Mouse (Mus musculus): ENCODE results near the gene Myl10. TPM values are rescaled to one million over a fixed set of nuclear protein-coding genes. Genes with fewer than 3 reads are reported as not detected.

Gene Myl10
- polyA plus RNA-seq, 1 experiment from 2014 or later, result not detected

GRCm38 (mm10) chr5:136696516-136696915 is 3.6 kb downstream of the Myl10 start:
- ATAC-seq (ENCODE audit: insufficient read depth, low FRiP score, low TSS enrichment) (no peak), DNase-seq (ENCODE audit: low spot score) (no peak)
- 68% methylated on average over 5 of the region's 5 CpGs for WGBS
- Histone ChIP-seq H3K9me3 (ENCODE audit: control insufficient read depth, low read length) (no peaks in the 10 kb centered on the region), H3K4me1 (ENCODE audit: control insufficient read depth, insufficient read depth, low read length) (no peaks in the 10 kb centered on the region), H3K27me3 (ENCODE audit: control insufficient read depth, insufficient read depth, low read length) (no peaks in the 10 kb centered on the region), H3K9ac (ENCODE audit: low read length) (no peak overlapping the region), H3K36me3 (ENCODE audit: control insufficient read depth, insufficient read depth, low read length) (no peaks in the 10 kb centered on the region), H3K27ac (ENCODE audit: low read depth, low read length) (no peak overlapping the region), H3K4me2 (ENCODE audit: low read depth) (no peak overlapping the region), H3K4me3 (ENCODE audit: low read depth, low read length) (no peak overlapping the region)

GRCm38 (mm10) chr5:136697618-136698017 is 4.7 kb downstream of the Myl10 start:
- Histone ChIP-seq H3K27me3 (ENCODE audit: control insufficient read depth, insufficient read depth, low read length) (no peaks in the 10 kb centered on the region), H3K4me3 (ENCODE audit: low read depth, low read length) (no peak overlapping the region), H3K27ac (ENCODE audit: low read depth, low read length) (no peak overlapping the region), H3K36me3 (ENCODE audit: control insufficient read depth, insufficient read depth, low read length) (no peaks in the 10 kb centered on the region), H3K9ac (ENCODE audit: low read length) (no peak overlapping the region), H3K9me3 (ENCODE audit: control insufficient read depth, low read length) (no peaks in the 10 kb centered on the region), H3K4me2 (ENCODE audit: low read depth) (no peak overlapping the region), H3K4me1 (ENCODE audit: control insufficient read depth, insufficient read depth, low read length) (no peaks in the 10 kb centered on the region)
- no peak for DNase-seq (ENCODE audit: low spot score)
- 76% methylated on average over 9 of the region's 9 CpGs for WGBS
- no peak for ATAC-seq (ENCODE audit: insufficient read depth, low FRiP score, low TSS enrichment)

- DNase-seq (ENCODE audit: low spot score) (no peak), ATAC-seq (ENCODE audit: insufficient read depth, low FRiP score, low TSS enrichment) (no peak)
- Histone ChIP-seq H3K27me3 (ENCODE audit: control insufficient read depth, insufficient read depth, low read length) (no peaks in the 10 kb centered on the region), H3K9ac (ENCODE audit: low read length) (no peak overlapping the region), H3K36me3 (ENCODE audit: control insufficient read depth, insufficient read depth, low read length) (no peaks in the 10 kb centered on the region), H3K4me1 (ENCODE audit: control insufficient read depth, insufficient read depth, low read length) (no peaks in the 10 kb centered on the region), H3K4me3 (ENCODE audit: low read depth, low read length) (no peak overlapping the region), H3K9me3 (ENCODE audit: control insufficient read depth, low read length) (no peaks in the 10 kb centered on the region), H3K4me2 (ENCODE audit: low read depth) (no peak overlapping the region), H3K27ac (ENCODE audit: low read depth, low read length) (no peak overlapping the region)
- WGBS, result 82% methylated on average over 3 of the region's 3 CpGs
These were observed 9.3 kb downstream of the Myl10 start for GRCm38 (mm10) chr5:136702159-136702725.

- no peaks in the 10 kb centered on the region for H3K27me3 ChIP-seq (ENCODE audit: control insufficient read depth, insufficient read depth, low read length)
- no peak for ATAC-seq (ENCODE audit: insufficient read depth, low FRiP score, low TSS enrichment)
- WGBS, result 38% methylated on average over 3 of the region's 3 CpGs
These were observed 10.8 kb downstream of the Myl10 start for GRCm38 (mm10) chr5:136703751-136704150.

GRCm38 (mm10) chr5:136704151-136704550 is 11.2 kb downstream of the Myl10 start:
- no peaks in the 10 kb centered on the region for H3K4me1 ChIP-seq (ENCODE audit: control insufficient read depth, insufficient read depth, low read length)
- ATAC-seq (ENCODE audit: insufficient read depth, low FRiP score, low TSS enrichment) (no peak), DNase-seq (ENCODE audit: low spot score) (no peak)
- WGBS, result 81% methylated on average over 8 of the region's 8 CpGs
- H3K9ac ChIP-seq (ENCODE audit: low read length), result no peak overlapping the region
- no peak overlapping the region for H3K4me2 ChIP-seq (ENCODE audit: low read depth)
- no peak overlapping the region for H3K4me3 ChIP-seq (ENCODE audit: low read depth, low read length)
- no peaks in the 10 kb centered on the region for H3K36me3 ChIP-seq (ENCODE audit: control insufficient read depth, insufficient read depth, low read length)
- no peaks in the 10 kb centered on the region for H3K27me3 ChIP-seq (ENCODE audit: control insufficient read depth, insufficient read depth, low read length)
- H3K9me3 ChIP-seq (ENCODE audit: control insufficient read depth, low read length), result no peaks in the 10 kb centered on the region
- no peak overlapping the region for H3K27ac ChIP-seq (ENCODE audit: low read depth, low read length)

More at GRCm38 (mm10) chr5:136703751-136704150, 10.8 kb downstream of the Myl10 start:
- H3K4me1 ChIP-seq (ENCODE audit: control insufficient read depth, insufficient read depth, low read length), result no peaks in the 10 kb centered on the region
- H3K4me2 ChIP-seq (ENCODE audit: low read depth), result no peak overlapping the region
- no peak overlapping the region for H3K27ac ChIP-seq (ENCODE audit: low read depth, low read length)
- H3K36me3 ChIP-seq (ENCODE audit: control insufficient read depth, insufficient read depth, low read length), result no peaks in the 10 kb centered on the region
- H3K9me3 ChIP-seq (ENCODE audit: control insufficient read depth, low read length), result no peaks in the 10 kb centered on the region
- H3K9ac ChIP-seq (ENCODE audit: low read length), result no peak overlapping the region
- H3K4me3 ChIP-seq (ENCODE audit: low read depth, low read length), result no peak overlapping the region
- peak; percentile 53 for DNase-seq (ENCODE audit: low spot score)

- Histone ChIP-seq H3K9ac (ENCODE audit: low read length) (no peak overlapping the region), H3K36me3 (ENCODE audit: control insufficient read depth, insufficient read depth, low read length) (no peaks in the 10 kb centered on the region), H3K4me1 (ENCODE audit: control insufficient read depth, insufficient read depth, low read length) (no peaks in the 10 kb centered on the region), H3K9me3 (ENCODE audit: control insufficient read depth, low read length) (no peaks in the 10 kb centered on the region), H3K27me3 (ENCODE audit: control insufficient read depth, insufficient read depth, low read length) (no peaks in the 10 kb centered on the region), H3K4me2 (ENCODE audit: low read depth) (no peak overlapping the region), H3K4me3 (ENCODE audit: low read depth, low read length) (no peak overlapping the region), H3K27ac (ENCODE audit: low read depth, low read length) (no peak overlapping the region)
- DNase-seq (ENCODE audit: low spot score) (no peak), ATAC-seq (ENCODE audit: insufficient read depth, low FRiP score, low TSS enrichment) (no peak)
- 96% methylated on average over 3 of the region's 3 CpGs for WGBS
These were observed 12.6 kb downstream of the Myl10 start for GRCm38 (mm10) chr5:136705532-136705931.

- Histone ChIP-seq H3K36me3 (ENCODE audit: control insufficient read depth, insufficient read depth, low read length) (no peaks in the 10 kb centered on the region), H3K27me3 (ENCODE audit: control insufficient read depth, insufficient read depth, low read length) (no peaks in the 10 kb centered on the region), H3K9me3 (ENCODE audit: control insufficient read depth, low read length) (no peaks in the 10 kb centered on the region), H3K9ac (ENCODE audit: low read length) (no peak overlapping the region), H3K4me2 (ENCODE audit: low read depth) (no peak overlapping the region), H3K4me3 (ENCODE audit: low read depth, low read length) (no peak overlapping the region), H3K27ac (ENCODE audit: low read depth, low read length) (no peak overlapping the region), H3K4me1 (ENCODE audit: control insufficient read depth, insufficient read depth, low read length) (no peaks in the 10 kb centered on the region)
- ATAC-seq (ENCODE audit: insufficient read depth, low FRiP score, low TSS enrichment), result no peak
- peak; percentile 86 for DNase-seq (ENCODE audit: low spot score)
- WGBS, result 3% methylated on average over 9 of the region's 9 CpGs
These were observed 13.9 kb downstream of the Myl10 start for GRCm38 (mm10) chr5:136706803-136707202.

- WGBS, result 84% methylated on average over 12 of the region's 12 CpGs
- Histone ChIP-seq H3K4me1 (ENCODE audit: control insufficient read depth, insufficient read depth, low read length) (no peaks in the 10 kb centered on the region), H3K36me3 (ENCODE audit: control insufficient read depth, insufficient read depth, low read length) (no peaks in the 10 kb centered on the region)
These were observed 15.2 kb downstream of the Myl10 start for GRCm38 (mm10) chr5:136708116-136708515.

GRCm38 (mm10) chr5:136710742-136711141 is 17.8 kb downstream of the Myl10 start:
- H3K9ac ChIP-seq (ENCODE audit: low read length), result no peak overlapping the region
- ATAC-seq (ENCODE audit: insufficient read depth, low FRiP score, low TSS enrichment) (no peak), DNase-seq (ENCODE audit: low spot score) (no peak)
- H3K9me3 ChIP-seq (ENCODE audit: control insufficient read depth, low read length), result no peaks in the 10 kb centered on the region
- no peaks in the 10 kb centered on the region for H3K36me3 ChIP-seq (ENCODE audit: control insufficient read depth, insufficient read depth, low read length)
- H3K27me3 ChIP-seq (ENCODE audit: control insufficient read depth, insufficient read depth, low read length), result no peaks in the 10 kb centered on the region
- H3K4me1 ChIP-seq (ENCODE audit: control insufficient read depth, insufficient read depth, low read length), result no peaks in the 10 kb centered on the region
- no peak overlapping the region for H3K27ac ChIP-seq (ENCODE audit: low read depth, low read length)
- H3K4me3 ChIP-seq (ENCODE audit: low read depth, low read length), result no peak overlapping the region
- H3K4me2 ChIP-seq (ENCODE audit: low read depth), result no peak overlapping the region
- 57% methylated on average over 4 of the region's 4 CpGs for WGBS

More at GRCm38 (mm10) chr5:136708116-136708515, 15.2 kb downstream of the Myl10 start:
- Histone ChIP-seq H3K4me3 (ENCODE audit: low read depth, low read length) (no peak overlapping the region), H3K27ac (ENCODE audit: low read depth, low read length) (no peak overlapping the region), H3K9me3 (ENCODE audit: control insufficient read depth, low read length) (no peaks in the 10 kb centered on the region), H3K27me3 (ENCODE audit: control insufficient read depth, insufficient read depth, low read length) (no peaks in the 10 kb centered on the region), H3K9ac (ENCODE audit: low read length) (no peak overlapping the region), H3K4me2 (ENCODE audit: low read depth) (no peak overlapping the region)
- no peak for ATAC-seq (ENCODE audit: insufficient read depth, low FRiP score, low TSS enrichment)
- DNase-seq (ENCODE audit: low spot score), result no peak

Data from neural tube, embryonic 11.5 days (tissue).